In the genomic region with DNA sequence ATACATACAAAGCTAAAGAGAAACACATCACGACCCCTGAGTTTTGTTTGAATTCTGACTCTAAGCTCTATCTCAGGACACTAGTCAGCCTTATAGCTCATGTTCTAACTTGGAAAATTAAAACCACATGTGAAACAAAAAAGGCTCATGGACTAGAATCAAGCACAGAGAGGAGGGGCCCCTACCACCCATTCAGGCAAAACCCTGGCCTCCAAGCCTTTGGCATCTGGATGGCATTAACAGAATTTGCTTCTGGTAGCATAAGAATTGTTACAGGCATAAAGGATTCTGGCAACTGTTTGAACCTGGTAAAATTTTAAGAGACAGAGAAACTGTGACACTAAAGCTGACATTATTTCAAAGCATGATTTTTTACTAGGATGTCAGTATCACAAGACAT, we compare ENCODE assay signal across 14 mouse cellular contexts.
DNase-seq lines count a peak whose midpoint lies in the region; ATAC-seq lines count a peak whose summit lies in the region.
"Had no signal": no experiment of that assay in that cellular context is flagged by ENCODE, and none has a peak within 500 bp of the region (broad histone marks: within the 10 kb centered on the region; RNA-seq: fewer than 3 reads in every experiment).

No protein-coding gene starts in this region.

- H3K4me2 ChIP-seq in hindbrain, embryonic 11.5 days (replicated peaks; ENCODE audit: low read depth, low read length), result no peak overlapping the region
- H3K4me2 ChIP-seq in hindbrain, embryonic 14.5 days (replicated peaks), result no peak overlapping the region
- no peak overlapping the region for H3K4me2 ChIP-seq in hindbrain, embryonic 16.5 days (ENCODE audit: low read length)
- no peak overlapping the region for H3K4me2 ChIP-seq in midbrain, embryonic 15.5 days
- H3K4me2 ChIP-seq: liver, embryonic 15.5 days; neural tube, embryonic 12.5 days; stomach, embryonic 15.5 days had no signal

- DNase-seq in hindbrain, embryonic 11.5 days (ENCODE audit: low spot score), result peak; percentile 42
- DNase-seq in hindbrain, embryonic 14.5 days (ENCODE audit: low spot score), result no peak
- peak; percentile 86 for DNase-seq in embryo, embryonic 11 days
- DNase-seq in kidney, adult 8-10 months, result no peak
- DNase-seq in kidney, postnatal 10 days, result no peak
- DNase-seq in urinary bladder, postnatal 36 days (ENCODE audit: low spot score in 2 of 2), result no peak
- DNase-seq: heart, postnatal 4 days had no signal

- WGBS in hindbrain, embryonic 11.5 days, result 60% methylated on average over 1 of the region's 1 CpGs
- 82% methylated on average over 1 of the region's 1 CpGs for WGBS in hindbrain, embryonic 14.5 days
- WGBS in hindbrain, embryonic 16.5 days, result 86% methylated on average over 1 of the region's 1 CpGs
- 87% methylated on average over 1 of the region's 1 CpGs for WGBS in midbrain, embryonic 15.5 days

- no peaks in the 10 kb centered on the region for H3K9me3 ChIP-seq in hindbrain, embryonic 11.5 days (ENCODE audit: control insufficient read depth, low read length)
- H3K9me3 ChIP-seq in hindbrain, embryonic 14.5 days (ENCODE audit: control insufficient read depth, low read length), result no peaks in the 10 kb centered on the region
- no peaks in the 10 kb centered on the region for H3K9me3 ChIP-seq in hindbrain, embryonic 16.5 days (ENCODE audit: control insufficient read depth, low read length)
- no peaks in the 10 kb centered on the region for H3K9me3 ChIP-seq in midbrain, embryonic 15.5 days
- H3K9me3 ChIP-seq: liver, embryonic 15.5 days; neural tube, embryonic 12.5 days; stomach, embryonic 15.5 days had no signal

- no peak overlapping the region for H3K27ac ChIP-seq in hindbrain, embryonic 11.5 days (ENCODE audit: low read depth, low read length)
- H3K27ac ChIP-seq in hindbrain, embryonic 14.5 days, result no peak overlapping the region
- H3K27ac ChIP-seq in hindbrain, embryonic 16.5 days (ENCODE audit: low read depth, low read length), result no peak overlapping the region; the same call in 1 of the 2 replicates
- peak overlapping the region; percentile 76 for H3K27ac ChIP-seq in midbrain, embryonic 15.5 days
- H3K27ac ChIP-seq: kidney, postnatal 0 days; liver, embryonic 15.5 days; macrophage; neural tube, embryonic 12.5 days; stomach, embryonic 15.5 days had no signal

- H3K9ac ChIP-seq in hindbrain, embryonic 11.5 days (ENCODE audit: low read depth, low read length), result no peak overlapping the region
- H3K9ac ChIP-seq in hindbrain, embryonic 14.5 days, result no peak overlapping the region
- H3K9ac ChIP-seq in hindbrain, embryonic 16.5 days (ENCODE audit: low read depth, low read length), result no peak overlapping the region
- no peak overlapping the region for H3K9ac ChIP-seq in midbrain, embryonic 15.5 days
- H3K9ac ChIP-seq: liver, embryonic 15.5 days; neural tube, embryonic 12.5 days; stomach, embryonic 15.5 days had no signal

- no peak overlapping the region for H3K4me3 ChIP-seq in hindbrain, embryonic 11.5 days (ENCODE audit: low read depth, low read length)
- H3K4me3 ChIP-seq in hindbrain, embryonic 14.5 days (replicated peaks; ENCODE audit: low read length), result no peak overlapping the region
- H3K4me3 ChIP-seq in hindbrain, embryonic 16.5 days (ENCODE audit: low read length), result no peak overlapping the region
- H3K4me3 ChIP-seq in midbrain, embryonic 15.5 days, result no peak overlapping the region
- H3K4me3 ChIP-seq: liver, embryonic 15.5 days; neural tube, embryonic 12.5 days; stomach, embryonic 15.5 days had no signal

- H3K4me1 ChIP-seq in hindbrain, embryonic 11.5 days (replicated peaks; ENCODE audit: control insufficient read depth, insufficient read depth, low read length), result no peaks in the 10 kb centered on the region
- H3K4me1 ChIP-seq in hindbrain, embryonic 14.5 days (replicated peaks; ENCODE audit: control insufficient read depth, insufficient read depth, low read length), result no peaks in the 10 kb centered on the region
- H3K4me1 ChIP-seq in hindbrain, embryonic 16.5 days (ENCODE audit: control insufficient read depth, insufficient read depth, low read depth, low read length), result no peaks in the 10 kb centered on the region
- H3K4me1 ChIP-seq in midbrain, embryonic 15.5 days, result peaks cover 6% of the 10 kb centered on the region
- H3K4me1 ChIP-seq: liver, embryonic 15.5 days; neural tube, embryonic 12.5 days; stomach, embryonic 15.5 days had no signal

- no peaks in the 10 kb centered on the region for H3K36me3 ChIP-seq in hindbrain, embryonic 11.5 days (ENCODE audit: control insufficient read depth, insufficient read depth, low read length)
- H3K36me3 ChIP-seq in hindbrain, embryonic 14.5 days (replicated peaks; ENCODE audit: control insufficient read depth, insufficient read depth), result no peaks in the 10 kb centered on the region
- H3K36me3 ChIP-seq in hindbrain, embryonic 16.5 days (ENCODE audit: control insufficient read depth, insufficient read depth, low read length), result no peaks in the 10 kb centered on the region
- H3K36me3 ChIP-seq in midbrain, embryonic 15.5 days (replicated peaks), result no peaks in the 10 kb centered on the region
- H3K36me3 ChIP-seq: liver, embryonic 15.5 days; neural tube, embryonic 12.5 days; stomach, embryonic 15.5 days had no signal

- ATAC-seq in hindbrain, embryonic 11.5 days (ENCODE audit: low FRiP score), result peak; percentile 53; the same call in 1 of the 2 replicates
- ATAC-seq in hindbrain, embryonic 14.5 days (ENCODE audit: low FRiP score), result no peak
- ATAC-seq in hindbrain, embryonic 16.5 days, result peak; percentile 27; the same call in 1 of the 2 replicates
- ATAC-seq in midbrain, embryonic 15.5 days (replicated peaks), result peak; percentile 69

- no peaks in the 10 kb centered on the region for H3K27me3 ChIP-seq in hindbrain, embryonic 11.5 days (ENCODE audit: control insufficient read depth, insufficient read depth, low read length)
- no peaks in the 10 kb centered on the region for H3K27me3 ChIP-seq in hindbrain, embryonic 14.5 days (ENCODE audit: control insufficient read depth, insufficient read depth, low read length)
- no peaks in the 10 kb centered on the region for H3K27me3 ChIP-seq in hindbrain, embryonic 16.5 days (replicated peaks; ENCODE audit: control insufficient read depth, insufficient read depth, low read length)
- H3K27me3 ChIP-seq in midbrain, embryonic 15.5 days (replicated peaks), result no peaks in the 10 kb centered on the region
- H3K27me3 ChIP-seq: liver, embryonic 15.5 days; neural tube, embryonic 12.5 days; stomach, embryonic 15.5 days had no signal

Comparison
In these comparisons a context has a peak if more than half of its experiments do, and no peak if none do; other contexts are left out.
1. DNase-seq: peak in hindbrain, embryonic 11.5 days (single experiment) and embryo, embryonic 11 days (single experiment); none in hindbrain, embryonic 14.5 days (single experiment), kidney, adult 8-10 months (0 of 2), kidney, postnatal 10 days (single experiment) and urinary bladder, postnatal 36 days (0 of 2).